Mouse (Mus musculus): ENCODE data around the gene Ankfy1. TPM values are rescaled to one million over a fixed set of nuclear protein-coding genes. Genes with fewer than 3 reads are reported as not detected.
"Not testable (repeated sequence)": the region's sequence is repeated elsewhere in the genome, so short reads cannot be mapped to it uniquely, and the experiment has no call there.

Ankfy1 gene
- polyA plus RNA-seq, 1 experiment from 2014 or later: 28.1 TPM

GRCm38 (mm10) chr11:72695025-72695424 is 5.2 kb downstream of the Ankfy1 start:
- no peaks in the 10 kb centered on the region for H3K36me3 ChIP-seq (ENCODE audit: control insufficient read depth, insufficient read depth, low read length)
- H3K4me1 ChIP-seq (replicated peaks; ENCODE audit: control insufficient read depth, insufficient read depth, low read length): 0 out of 2 replicates have a peak, but pooled peaks cover 2% of the 10 kb centered on the region
- no peak overlapping the region for H3K27ac ChIP-seq (ENCODE audit: low read depth, low read length)
- H3K4me3 ChIP-seq (ENCODE audit: low read depth, low read length): no peak overlapping the region
- no peaks in the 10 kb centered on the region for H3K9me3 ChIP-seq (ENCODE audit: control insufficient read depth, low read length)
- WGBS: 90% methylated on average over 3 of the region's 3 CpGs
- H3K27me3 ChIP-seq (ENCODE audit: control insufficient read depth, insufficient read depth, low read length): no peaks in the 10 kb centered on the region
- no peak for DNase-seq (ENCODE audit: low spot score)
- no peak for ATAC-seq (ENCODE audit: low FRiP score)
- H3K9ac ChIP-seq (ENCODE audit: low read depth, low read length): no peak overlapping the region
- H3K4me2 ChIP-seq (replicated peaks; ENCODE audit: low read depth, low read length): no peak overlapping the region

DNA sequence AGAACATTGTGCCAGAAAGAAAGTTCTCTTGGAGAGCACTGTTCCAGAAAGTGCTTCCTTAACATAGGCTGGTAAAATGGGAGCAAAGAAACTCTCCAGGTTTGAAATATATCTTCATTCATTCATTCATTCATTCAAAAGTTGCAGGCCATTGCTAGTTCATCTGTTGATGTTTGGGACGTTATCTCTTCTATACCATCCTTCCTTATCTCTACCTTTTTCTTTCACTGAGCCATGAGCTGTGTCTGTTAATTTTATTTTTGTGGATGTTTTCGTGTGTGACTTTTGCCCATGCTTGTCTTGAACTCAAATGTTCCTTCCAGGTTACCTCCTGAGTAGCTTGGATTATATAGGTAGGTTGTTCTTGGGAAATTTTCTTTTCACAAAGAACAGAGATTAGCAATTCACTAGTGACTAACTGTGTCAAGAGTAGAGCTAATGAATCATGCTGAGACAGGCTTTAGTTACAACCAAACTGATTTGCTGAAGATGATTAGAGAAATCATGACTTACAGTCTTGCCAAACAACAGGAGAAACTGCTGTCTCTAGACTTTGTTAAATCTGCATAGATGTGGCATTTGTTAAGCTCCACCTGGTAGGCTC is 6.7 kb downstream of the Ankfy1 start:
- Histone ChIP-seq H3K4me3 (ENCODE audit: low read depth, low read length) (no peak overlapping the region), H3K27ac (ENCODE audit: low read depth, low read length) (no peak overlapping the region), H3K27me3 (ENCODE audit: control insufficient read depth, insufficient read depth, low read length) (no peaks in the 10 kb centered on the region), H3K36me3 (ENCODE audit: control insufficient read depth, insufficient read depth, low read length) (no peaks in the 10 kb centered on the region), H3K4me2 (replicated peaks; ENCODE audit: low read depth, low read length) (no peak overlapping the region), H3K9ac (ENCODE audit: low read depth, low read length) (no peak overlapping the region), H3K9me3 (ENCODE audit: control insufficient read depth, low read length) (no peaks in the 10 kb centered on the region), H3K4me1 (replicated peaks; ENCODE audit: control insufficient read depth, insufficient read depth, low read length) (no peaks in the 10 kb centered on the region)
- no peak for DNase-seq (ENCODE audit: low spot score)
- 98% methylated on average over 2 of the region's 2 CpGs for WGBS
- no peak for ATAC-seq (ENCODE audit: low FRiP score)

DNA sequence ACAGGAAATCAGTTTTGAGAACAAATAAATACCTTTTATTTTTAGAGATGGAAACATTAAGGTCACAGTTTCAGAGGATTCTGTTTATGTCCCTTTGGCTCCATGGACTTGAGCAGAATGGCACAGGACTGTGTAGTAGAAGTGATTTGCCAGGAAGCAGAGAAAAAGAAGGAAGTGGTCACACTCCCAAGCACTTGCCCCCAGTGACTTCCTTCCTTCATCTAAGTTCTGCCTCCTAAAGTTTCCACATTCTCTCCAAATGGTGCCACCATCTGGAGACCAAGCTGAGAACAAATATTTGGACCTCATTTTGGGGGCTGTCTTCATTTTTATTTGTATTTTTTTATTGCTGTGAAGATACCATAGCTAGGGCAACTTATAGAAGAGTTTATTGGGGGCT is 7.5 kb downstream of the Ankfy1 start:
- no peak for DNase-seq (ENCODE audit: low spot score)
- H3K4me2 ChIP-seq (replicated peaks; ENCODE audit: low read depth, low read length): no peak overlapping the region
- H3K27me3 ChIP-seq (ENCODE audit: control insufficient read depth, insufficient read depth, low read length): no peaks in the 10 kb centered on the region

DNA sequence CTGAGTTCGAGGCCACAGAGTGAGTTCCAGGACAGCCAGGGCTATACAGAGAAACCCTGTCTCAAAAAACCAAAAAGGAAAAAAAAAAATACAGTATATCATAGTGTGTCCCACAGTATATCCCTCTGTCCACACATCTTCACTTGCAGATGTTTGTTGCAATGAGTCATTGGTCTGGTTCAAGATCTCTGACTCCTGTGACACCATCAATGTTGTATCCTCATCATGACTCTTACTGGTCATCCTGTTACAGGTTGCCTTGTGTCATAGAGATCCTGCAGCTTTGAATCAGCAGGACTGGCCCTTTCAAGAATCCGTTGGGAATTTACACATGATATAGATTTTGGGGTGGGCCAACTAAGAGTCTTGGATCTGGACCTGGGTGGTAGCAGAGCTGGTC is 15.3 kb downstream of the Ankfy1 start:
- H3K9me3 ChIP-seq (ENCODE audit: control insufficient read depth, low read length); H3K4me2 ChIP-seq (replicated peaks; ENCODE audit: low read depth, low read length); H3K4me3 ChIP-seq (ENCODE audit: low read depth, low read length); ATAC-seq (ENCODE audit: low FRiP score); H3K4me1 ChIP-seq (replicated peaks; ENCODE audit: control insufficient read depth, insufficient read depth, low read length); H3K27me3 ChIP-seq (ENCODE audit: control insufficient read depth, insufficient read depth, low read length); H3K36me3 ChIP-seq (ENCODE audit: control insufficient read depth, insufficient read depth, low read length); H3K9ac ChIP-seq (ENCODE audit: low read depth, low read length); H3K27ac ChIP-seq (ENCODE audit: low read depth, low read length); DNase-seq (ENCODE audit: low spot score): not testable (repeated sequence)
- WGBS: 89% methylated on average over 2 of the region's 2 CpGs

More for the DNA sequence above, 7.5 kb downstream of the Ankfy1 start:
- H3K4me1 ChIP-seq (replicated peaks; ENCODE audit: control insufficient read depth, insufficient read depth, low read length): no peaks in the 10 kb centered on the region
- no peaks in the 10 kb centered on the region for H3K36me3 ChIP-seq (ENCODE audit: control insufficient read depth, insufficient read depth, low read length)
- ATAC-seq (ENCODE audit: low FRiP score): no peak
- H3K9me3 ChIP-seq (ENCODE audit: control insufficient read depth, low read length): no peaks in the 10 kb centered on the region
- H3K4me3 ChIP-seq (ENCODE audit: low read depth, low read length): no peak overlapping the region
- H3K9ac ChIP-seq (ENCODE audit: low read depth, low read length): no peak overlapping the region
- H3K27ac ChIP-seq (ENCODE audit: low read depth, low read length): no peak overlapping the region

DNA sequence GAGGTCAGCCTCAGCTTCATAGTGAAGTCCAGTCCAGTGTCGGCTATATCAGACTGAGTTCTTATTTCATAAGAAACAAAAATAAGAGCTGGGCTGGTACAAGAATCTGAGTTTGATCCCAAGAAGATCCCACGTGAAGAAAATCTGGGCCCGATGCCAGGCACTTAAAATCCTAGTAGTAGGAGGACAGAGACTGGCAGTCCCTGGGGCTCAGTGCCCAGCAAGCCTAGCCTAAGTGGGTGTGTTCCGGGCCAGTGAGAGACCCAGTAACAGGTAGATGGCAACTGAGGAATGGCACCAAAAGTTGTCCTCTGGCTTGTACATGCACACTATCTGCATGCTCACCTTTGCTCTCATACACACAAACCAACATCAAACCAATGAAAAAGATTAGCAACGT is 22.9 kb downstream of the Ankfy1 start:
- DNase-seq (ENCODE audit: low spot score) (no peak), ATAC-seq (ENCODE audit: low FRiP score) (no peak)
- 95% methylated on average over 5 of the region's 5 CpGs for WGBS
- Histone ChIP-seq H3K4me3 (ENCODE audit: low read depth, low read length) (no peak overlapping the region), H3K4me1 (replicated peaks; ENCODE audit: control insufficient read depth, insufficient read depth, low read length) (no peaks in the 10 kb centered on the region), H3K27me3 (ENCODE audit: control insufficient read depth, insufficient read depth, low read length) (no peaks in the 10 kb centered on the region), H3K9me3 (ENCODE audit: control insufficient read depth, low read length) (no peaks in the 10 kb centered on the region), H3K9ac (ENCODE audit: low read depth, low read length) (no peak overlapping the region), H3K4me2 (replicated peaks; ENCODE audit: low read depth, low read length) (no peak overlapping the region), H3K36me3 (ENCODE audit: control insufficient read depth, insufficient read depth, low read length) (no peaks in the 10 kb centered on the region), H3K27ac (ENCODE audit: low read depth, low read length) (no peak overlapping the region)

DNA sequence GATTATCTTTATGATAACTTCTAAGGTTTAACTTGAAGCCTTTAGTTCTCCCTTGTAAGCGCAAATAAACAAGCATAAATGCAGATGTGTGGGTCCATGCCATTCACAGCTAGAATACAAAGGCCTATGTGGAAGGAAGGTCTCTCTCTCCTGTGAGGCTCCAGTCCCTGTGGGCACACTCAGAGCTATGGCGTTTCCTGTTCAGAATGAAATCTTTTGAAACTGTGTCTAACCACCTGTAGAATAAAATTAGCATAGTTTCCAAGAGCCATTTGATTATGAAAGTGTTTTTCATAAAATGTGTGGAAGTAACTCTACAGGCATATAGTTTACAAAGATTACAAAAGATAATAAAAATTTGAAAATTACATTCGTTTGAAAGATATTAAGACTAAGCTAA is 28.4 kb downstream of the Ankfy1 start:
- ATAC-seq (ENCODE audit: low FRiP score): no peak
- H3K4me3 ChIP-seq (ENCODE audit: low read depth, low read length): no peak overlapping the region
- H3K27me3 ChIP-seq (ENCODE audit: control insufficient read depth, insufficient read depth, low read length): no peaks in the 10 kb centered on the region
- DNase-seq (ENCODE audit: low spot score): no peak
- no peaks in the 10 kb centered on the region for H3K9me3 ChIP-seq (ENCODE audit: control insufficient read depth, low read length)
- H3K36me3 ChIP-seq (ENCODE audit: control insufficient read depth, insufficient read depth, low read length): no peaks in the 10 kb centered on the region
- 90% methylated on average over 3 of the region's 3 CpGs for WGBS
- no peak overlapping the region for H3K27ac ChIP-seq (ENCODE audit: low read depth, low read length)
- no peaks in the 10 kb centered on the region for H3K4me1 ChIP-seq (replicated peaks; ENCODE audit: control insufficient read depth, insufficient read depth, low read length)
- H3K4me2 ChIP-seq (replicated peaks; ENCODE audit: low read depth, low read length): no peak overlapping the region
- no peak overlapping the region for H3K9ac ChIP-seq (ENCODE audit: low read depth, low read length)

GRCm38 (mm10) chr11:72723165-72723564 is 33.4 kb downstream of the Ankfy1 start:
- no peak for DNase-seq (ENCODE audit: low spot score)

GRCm38 (mm10) chr11:72723871-72724270 is 34.1 kb downstream of the Ankfy1 start:
- DNase-seq (ENCODE audit: low spot score): peak; percentile 12
- H3K4me2 ChIP-seq (replicated peaks; ENCODE audit: low read depth, low read length): no peak overlapping the region
- no peaks in the 10 kb centered on the region for H3K36me3 ChIP-seq (ENCODE audit: control insufficient read depth, insufficient read depth, low read length)
- no peak overlapping the region for H3K4me3 ChIP-seq (ENCODE audit: low read depth, low read length)
- H3K4me1 ChIP-seq (replicated peaks; ENCODE audit: control insufficient read depth, insufficient read depth, low read length): no peaks in the 10 kb centered on the region
- H3K9ac ChIP-seq (ENCODE audit: low read depth, low read length): no peak overlapping the region
- H3K27ac ChIP-seq (ENCODE audit: low read depth, low read length): no peak overlapping the region
- H3K27me3 ChIP-seq (ENCODE audit: control insufficient read depth, insufficient read depth, low read length): no peaks in the 10 kb centered on the region
- no peaks in the 10 kb centered on the region for H3K9me3 ChIP-seq (ENCODE audit: control insufficient read depth, low read length)
- no peak for ATAC-seq (ENCODE audit: low FRiP score)

More at GRCm38 (mm10) chr11:72723165-72723564, 33.4 kb downstream of the Ankfy1 start:
- no peaks in the 10 kb centered on the region for H3K9me3 ChIP-seq (ENCODE audit: control insufficient read depth, low read length)
- no peak overlapping the region for H3K4me2 ChIP-seq (replicated peaks; ENCODE audit: low read depth, low read length)
- ATAC-seq (ENCODE audit: low FRiP score): no peak
- WGBS: 72% methylated on average over 2 of the region's 2 CpGs
- no peak overlapping the region for H3K4me3 ChIP-seq (ENCODE audit: low read depth, low read length)
- no peaks in the 10 kb centered on the region for H3K27me3 ChIP-seq (ENCODE audit: control insufficient read depth, insufficient read depth, low read length)
- no peak overlapping the region for H3K27ac ChIP-seq (ENCODE audit: low read depth, low read length)
- no peak overlapping the region for H3K9ac ChIP-seq (ENCODE audit: low read depth, low read length)
- no peaks in the 10 kb centered on the region for H3K36me3 ChIP-seq (ENCODE audit: control insufficient read depth, insufficient read depth, low read length)
- no peaks in the 10 kb centered on the region for H3K4me1 ChIP-seq (replicated peaks; ENCODE audit: control insufficient read depth, insufficient read depth, low read length)

- ATAC-seq (ENCODE audit: low FRiP score): no peak
- DNase-seq (ENCODE audit: low spot score): peak; percentile 8
Measured at GRCm38 (mm10) chr11:72726023-72726422, 36.2 kb downstream of the Ankfy1 start.

More at GRCm38 (mm10) chr11:72726023-72726422, 36.2 kb downstream of the Ankfy1 start:
- no peak overlapping the region for H3K4me2 ChIP-seq (replicated peaks; ENCODE audit: low read depth, low read length)
- H3K9me3 ChIP-seq (ENCODE audit: control insufficient read depth, low read length): no peaks in the 10 kb centered on the region
- H3K4me3 ChIP-seq (ENCODE audit: low read depth, low read length): no peak overlapping the region
- no peak overlapping the region for H3K27ac ChIP-seq (ENCODE audit: low read depth, low read length)
- H3K27me3 ChIP-seq (ENCODE audit: control insufficient read depth, insufficient read depth, low read length): no peaks in the 10 kb centered on the region
- no peaks in the 10 kb centered on the region; the same call in 1 of the 2 replicates for H3K36me3 ChIP-seq (ENCODE audit: control insufficient read depth, insufficient read depth, low read length)
- no peak overlapping the region for H3K9ac ChIP-seq (ENCODE audit: low read depth, low read length)
- H3K4me1 ChIP-seq (replicated peaks; ENCODE audit: control insufficient read depth, insufficient read depth, low read length): no peaks in the 10 kb centered on the region
